Mouse (Mus musculus) MEL (cell line): ENCODE measurements around the gene Fabp7.

Experiments used
- GATA1 ChIP-seq: IDR thresholded peaks from 2 replicates; pipeline ENCODE4 v1.6.1; 2011; ENCODE audit warnings: low read depth, low read length, improper control_type of control experiment
- POLR2A ChIP-seq, 2 experiments: IDR thresholded peaks; 2 replicates each; pipeline ENCODE4 v1.6.1; 2011 to 2012; ENCODE audit warnings: low read length in 2 of 2, mild to moderate bottlenecking in 2 of 2, control low read depth in 1 of 2, improper control_type of control experiment in 1 of 2, low read depth in 1 of 2, moderate library complexity in 1 of 2; ENCODE audit not compliant: control insufficient read depth in 1 of 2, insufficient read depth in 1 of 2, poor library complexity in 1 of 2
- TCF12 ChIP-seq: IDR thresholded peaks from 2 replicates; pipeline ENCODE4 v1.6.1; 2014; ENCODE audit warnings: low read depth, mild to moderate bottlenecking, inconsistent platforms, low read length, improper control_type of control experiment, moderate library complexity
- UBTF ChIP-seq: IDR thresholded peaks from 2 replicates; pipeline ENCODE4 v1.6.1; 2012; ENCODE audit warnings: low read depth, mild to moderate bottlenecking, inconsistent platforms, low read length, improper control_type of control experiment, moderate library complexity, borderline replicate concordance; ENCODE audit not compliant: insufficient read depth

DNA sequence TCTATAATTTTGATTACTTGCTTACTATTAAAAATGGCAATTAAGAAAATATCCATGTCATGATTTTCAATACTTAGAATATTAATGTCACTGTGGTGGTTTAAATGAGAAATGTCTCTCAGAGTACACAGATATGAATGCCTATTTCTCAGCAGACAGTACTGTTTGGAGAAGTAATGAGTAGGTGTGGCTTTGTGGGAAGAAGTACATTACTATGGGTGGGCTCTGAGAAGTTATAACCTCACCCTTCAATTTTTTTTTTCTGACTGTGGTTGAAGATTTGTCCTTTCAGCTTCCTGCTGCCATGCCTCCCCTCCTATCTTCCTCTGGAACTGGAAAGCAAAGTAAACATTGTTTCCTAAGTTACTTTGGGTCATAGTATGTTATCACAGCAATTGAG is 51.3 kb downstream of the Fabp7 start:
- no peak for TF ChIP-seq UBTF
- no peak for TF ChIP-seq GATA1
- TF ChIP-seq POLR2A (IDR thresholded peaks at IDR 0.05; ENCODE audit: control insufficient read depth in 1 of 2, insufficient read depth in 1 of 2, low read depth in 1 of 2, low read length in 2 of 2, poor library complexity in 1 of 2) = no peak
- TF ChIP-seq TCF12 = no peak
